Mouse (Mus musculus): ENCODE data around the gene Cyb5d2. TPM values are rescaled to one million over a fixed set of nuclear protein-coding genes. Genes with fewer than 3 reads are reported as not detected.
"Not testable (repeated sequence)": the region's sequence is repeated elsewhere in the genome, so short reads cannot be mapped to it uniquely, and the experiment has no call there.

The Cyb5d2 gene
- total RNA-seq, 2 experiments from 2014 or later, result 8.0 to 9.0 TPM

GRCm38 (mm10) chr11:72782103-72782502, 13.8 kb downstream of the Cyb5d2 start:
- no peak for DNase-seq
- intact Hi-C loops (cut with DNase I), result no loop called here

GRCm38 (mm10) chr11:72778957-72779356, 17.0 kb downstream of the Cyb5d2 start:
- DNase-seq, result no peak
- intact Hi-C loops (cut with DNase I), result no loop called here

- intact Hi-C loops (cut with DNase I); DNase-seq: not testable (repeated sequence)
Observed at GRCm38 (mm10) chr11:72772611-72773010, 23.3 kb downstream of the Cyb5d2 start.

GRCm38 (mm10) chr11:72771461-72771860, 24.5 kb downstream of the Cyb5d2 start:
- intact Hi-C loops (cut with DNase I), result no loop called here
- DNase-seq, result no peak

GRCm38 (mm10) chr11:72770816-72771215, 25.1 kb downstream of the Cyb5d2 start:
- intact Hi-C loops (cut with DNase I), result no loop called here
- DNase-seq, result no peak

- DNase-seq, result no peak
- intact Hi-C loops (cut with DNase I), result no loop called here
Observed at GRCm38 (mm10) chr11:72770324-72770723, 25.6 kb downstream of the Cyb5d2 start.

- intact Hi-C loops (cut with DNase I), result no loop called here
- no peak for DNase-seq
Observed at GRCm38 (mm10) chr11:72769061-72769460, 26.9 kb downstream of the Cyb5d2 start.

GRCm38 (mm10) chr11:72767716-72768115, 28.2 kb downstream of the Cyb5d2 start:
- DNase-seq, result no peak
- intact Hi-C loops (cut with DNase I), result no loop called here

- DNase-seq, result no peak
Observed at GRCm38 (mm10) chr11:72764270-72764669, 31.7 kb downstream of the Cyb5d2 start.

GRCm38 (mm10) chr11:72760781-72761180, 35.2 kb downstream of the Cyb5d2 start:
- no peak for DNase-seq
- intact Hi-C loops (cut with DNase I), result no loop called here

More at GRCm38 (mm10) chr11:72764270-72764669, 31.7 kb downstream of the Cyb5d2 start:
- intact Hi-C loops (cut with DNase I), result no loop called here

GRCm38 (mm10) chr11:72759581-72759980, 36.4 kb downstream of the Cyb5d2 start:
- intact Hi-C loops (cut with DNase I), result no loop called here
- no peak for DNase-seq

GRCm38 (mm10) chr11:72758316-72758715, 37.6 kb downstream of the Cyb5d2 start:
- intact Hi-C loops (cut with DNase I), result no loop called here
- DNase-seq, result no peak

- DNase-seq, result peak; percentile 19 to 26
- intact Hi-C loops (cut with DNase I), result no loop called here
Observed at GRCm38 (mm10) chr11:72751956-72752355, 44.0 kb downstream of the Cyb5d2 start.

GRCm38 (mm10) chr11:72739048-72739447, 56.9 kb downstream of the Cyb5d2 start:
- intact Hi-C loops (cut with DNase I), result no loop called here
- no peak for DNase-seq

GRCm38 (mm10) chr11:72737517-72737916, 58.4 kb downstream of the Cyb5d2 start:
- DNase-seq, result peak in 1 of 2 experiments; percentile 9
- intact Hi-C loops (cut with DNase I), result not testable (repeated sequence)

GRCm38 (mm10) chr11:72736320-72736719, 59.6 kb downstream of the Cyb5d2 start:
- intact Hi-C loops (cut with DNase I), result no loop called here
- peak in 1 of 2 experiments; percentile 37 for DNase-seq

- no peak for DNase-seq
- intact Hi-C loops (cut with DNase I), result no loop called here
Observed at GRCm38 (mm10) chr11:72735519-72735860, 60.5 kb downstream of the Cyb5d2 start.

GRCm38 (mm10) chr11:72734840-72735518, 61.0 kb downstream of the Cyb5d2 start:
- intact Hi-C loops (cut with DNase I), result no loop called here

GRCm38 (mm10) chr11:72733736-72734135, 62.2 kb downstream of the Cyb5d2 start:
- intact Hi-C loops (cut with DNase I), result no loop called here
- DNase-seq, result no peak

More at GRCm38 (mm10) chr11:72734840-72735518, 61.0 kb downstream of the Cyb5d2 start:
- DNase-seq, result peak; percentile 42 to 53

All from heart, postnatal 10 days (tissue).